Mouse (Mus musculus): ENCODE data around the gene Trim14. TPM values are rescaled to one million over a fixed set of nuclear protein-coding genes. Genes with fewer than 3 reads are reported as not detected.

The Trim14 gene
- total and polyA plus RNA-seq, 2 experiments from 2014 or later: 0.73 to 1.4 TPM

DNA sequence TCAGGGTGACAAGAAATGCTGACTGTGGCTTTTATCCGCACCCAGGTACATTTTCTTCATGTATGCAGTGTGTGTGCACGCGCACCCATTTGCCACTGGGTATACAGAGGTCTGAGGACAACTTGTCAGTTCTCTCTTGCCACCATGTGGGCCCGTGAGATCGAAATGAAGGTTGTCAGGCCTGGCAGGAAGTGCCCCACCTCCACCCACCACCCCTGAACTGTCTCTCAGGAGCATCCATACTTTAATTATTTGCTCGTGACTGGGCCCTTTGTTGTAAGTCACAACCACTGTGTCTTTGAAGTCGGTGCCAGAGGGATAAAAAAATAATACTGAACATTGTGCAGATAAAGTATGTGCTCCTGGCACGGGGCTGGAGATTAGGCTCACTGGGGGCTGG lies 14.5 kb upstream of the Trim14 start:
- no peak for TF ChIP-seq CTCF (IDR thresholded peaks at IDR 0.05; ENCODE audit: low read depth)
- Histone ChIP-seq H3K9ac (no peak overlapping the region), H3K36me3 (ENCODE audit: insufficient read depth) (peaks cover 20% of the 10 kb centered on the region; the same call in 1 of the 2 replicates), H3K9me3 (ENCODE audit: low read length) (no peaks in the 10 kb centered on the region), H3K4me1 (ENCODE audit: insufficient read depth) (no peaks in the 10 kb centered on the region), H3K4me3 (ENCODE audit: low read depth, low read length) (no peak overlapping the region), H3K27me3 (ENCODE audit: insufficient read depth, low read length) (no peaks in the 10 kb centered on the region), H3K4me2 (ENCODE audit: low read depth) (no peak overlapping the region), H3K27ac (ENCODE audit: low read depth, low read length) (no peak overlapping the region)
- DNase-seq (no peak), ATAC-seq (no peak)
- 47% methylated on average over 8 of the region's 8 CpGs for WGBS

- Histone ChIP-seq H3K4me1 (ENCODE audit: insufficient read depth) (no peaks in the 10 kb centered on the region), H3K27ac (ENCODE audit: low read depth, low read length) (no peak overlapping the region), H3K4me3 (ENCODE audit: low read depth, low read length) (no peak overlapping the region), H3K36me3 (ENCODE audit: insufficient read depth) (peaks cover 20% of the 10 kb centered on the region; the same call in 1 of the 2 replicates), H3K9me3 (ENCODE audit: low read length) (no peaks in the 10 kb centered on the region), H3K9ac (no peak overlapping the region), H3K4me2 (ENCODE audit: low read depth) (no peak overlapping the region), H3K27me3 (ENCODE audit: insufficient read depth, low read length) (no peaks in the 10 kb centered on the region)
- TF ChIP-seq CTCF (IDR thresholded peaks at IDR 0.05; ENCODE audit: low read depth): no peak
- 72% methylated on average over 10 of the region's 10 CpGs for WGBS
- DNase-seq (no peak), ATAC-seq (no peak)
Observed at GRCm38 (mm10) chr4:46549979-46550378, 14.0 kb upstream of the Trim14 start.

DNA sequence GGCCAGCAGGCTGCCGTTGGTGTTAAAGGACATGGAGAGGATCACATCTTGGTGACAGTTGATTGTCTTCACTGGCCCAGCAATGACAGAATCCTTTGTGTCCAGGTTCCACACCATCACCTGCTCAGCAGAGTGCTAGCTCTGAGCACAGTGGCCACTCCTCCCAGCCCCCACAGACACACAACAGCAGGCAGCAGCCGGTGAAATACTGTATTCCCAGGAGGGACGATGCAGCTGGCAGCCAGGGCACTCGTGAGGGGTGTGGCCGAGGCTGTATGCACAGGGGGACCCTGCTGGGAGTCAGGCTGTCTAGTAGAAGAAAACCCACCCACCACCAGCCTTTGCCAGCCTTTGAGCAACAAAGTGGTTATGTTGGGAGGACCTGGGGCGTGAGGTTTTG lies 10.8 kb upstream of the Trim14 start:
- H3K27me3 ChIP-seq (ENCODE audit: insufficient read depth, low read length): no peaks in the 10 kb centered on the region
- H3K4me1 ChIP-seq (ENCODE audit: insufficient read depth): no peaks in the 10 kb centered on the region
- H3K9me3 ChIP-seq (ENCODE audit: low read length): no peaks in the 10 kb centered on the region
- H3K4me3 ChIP-seq (ENCODE audit: low read depth, low read length): no peak overlapping the region
- no peak overlapping the region for H3K4me2 ChIP-seq (ENCODE audit: low read depth)
- DNase-seq: no peak
- WGBS: 37% methylated on average over 6 of the region's 6 CpGs
- H3K9ac ChIP-seq: no peak overlapping the region
- no peak overlapping the region for H3K27ac ChIP-seq (ENCODE audit: low read depth, low read length)
- no peak for ATAC-seq
- TF ChIP-seq CTCF (IDR thresholded peaks at IDR 0.05; ENCODE audit: low read depth): no peak
- H3K36me3 ChIP-seq (ENCODE audit: insufficient read depth): peaks cover 32% of the 10 kb centered on the region; the same call in 1 of the 2 replicates

DNA sequence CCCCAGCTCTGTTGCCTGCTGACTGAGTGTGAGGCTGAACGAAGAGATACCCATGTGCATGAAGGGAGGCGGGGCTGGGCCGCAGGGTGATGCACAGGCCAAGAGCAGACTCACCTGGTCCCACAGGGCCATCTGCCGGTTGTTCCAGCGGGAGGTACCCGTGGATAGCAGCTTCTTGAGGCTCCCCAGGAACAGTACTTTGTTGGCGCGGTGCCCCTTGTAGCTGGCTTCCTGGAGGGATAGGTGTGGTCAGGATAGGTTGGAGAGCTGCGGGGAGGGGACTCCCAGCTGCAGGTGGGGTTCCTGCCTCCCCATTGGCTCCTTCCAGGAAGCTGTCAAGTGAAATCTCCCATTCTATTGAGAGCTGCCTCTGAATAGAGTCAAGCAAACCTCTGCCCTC lies 9.6 kb upstream of the Trim14 start:
- H3K4me3 ChIP-seq (ENCODE audit: low read depth, low read length): no peak overlapping the region
- no peak for TF ChIP-seq CTCF (IDR thresholded peaks at IDR 0.05; ENCODE audit: low read depth)
- peaks cover 28% of the 10 kb centered on the region; the same call in 1 of the 2 replicates for H3K36me3 ChIP-seq (ENCODE audit: insufficient read depth)
- no peak for DNase-seq
- no peak for ATAC-seq
- no peaks in the 10 kb centered on the region for H3K9me3 ChIP-seq (ENCODE audit: low read length)
- no peak overlapping the region for H3K4me2 ChIP-seq (ENCODE audit: low read depth)
- WGBS: 17% methylated on average over 9 of the region's 9 CpGs
- H3K9ac ChIP-seq: no peak overlapping the region
- no peak overlapping the region for H3K27ac ChIP-seq (ENCODE audit: low read depth, low read length)
- no peaks in the 10 kb centered on the region for H3K27me3 ChIP-seq (ENCODE audit: insufficient read depth, low read length)
- H3K4me1 ChIP-seq (ENCODE audit: insufficient read depth): no peaks in the 10 kb centered on the region

GRCm38 (mm10) chr4:46544313-46544712 lies 8.4 kb upstream of the Trim14 start:
- Histone ChIP-seq H3K4me3 (ENCODE audit: low read depth, low read length) (no peak overlapping the region), H3K4me1 (ENCODE audit: insufficient read depth) (no peaks in the 10 kb centered on the region), H3K27me3 (ENCODE audit: insufficient read depth, low read length) (no peaks in the 10 kb centered on the region), H3K27ac (ENCODE audit: low read depth, low read length) (no peak overlapping the region), H3K4me2 (ENCODE audit: low read depth) (no peak overlapping the region), H3K9ac (no peak overlapping the region), H3K36me3 (ENCODE audit: insufficient read depth) (peaks cover 28% of the 10 kb centered on the region; the same call in 1 of the 2 replicates), H3K9me3 (ENCODE audit: low read length) (no peaks in the 10 kb centered on the region)
- peak; percentile 49 for TF ChIP-seq CTCF (IDR thresholded peaks at IDR 0.05; ENCODE audit: low read depth)
- WGBS: 27% methylated on average over 1 of the region's 1 CpGs
- DNase-seq: peak; percentile 21
- no peak for ATAC-seq

DNA sequence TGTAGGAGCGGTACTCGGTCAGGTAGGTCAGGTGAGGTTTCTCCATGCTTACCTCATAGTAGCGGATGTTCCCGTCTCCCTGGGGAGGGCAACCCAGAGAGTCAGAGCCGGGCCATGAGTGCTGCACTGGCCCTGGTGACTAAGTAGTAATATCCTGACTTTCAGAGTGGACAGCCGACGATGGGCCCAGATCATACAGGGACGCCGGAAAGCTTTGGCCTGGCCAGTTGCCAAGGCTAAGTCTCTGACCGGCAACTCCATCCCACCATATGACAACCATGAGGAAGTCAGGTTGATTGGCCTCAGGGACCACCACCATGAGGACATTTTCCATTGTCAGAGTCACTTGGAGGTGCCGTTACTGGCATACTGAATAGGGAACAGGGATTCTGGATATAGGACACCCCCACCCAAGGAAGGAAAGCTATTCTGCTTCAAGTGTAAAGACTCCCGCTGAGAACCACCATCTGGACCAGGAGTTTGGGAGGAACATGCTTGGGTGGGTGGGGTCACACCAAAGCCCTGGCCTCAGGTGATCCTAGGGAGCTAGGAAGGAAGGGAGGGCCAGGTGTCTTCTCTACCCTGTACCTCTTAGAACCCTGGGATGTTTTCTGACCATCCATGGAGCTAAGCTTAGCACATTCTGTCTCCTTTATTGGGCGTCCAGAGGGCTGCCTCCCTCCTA lies 7.6 kb upstream of the Trim14 start:
- Histone ChIP-seq H3K36me3 (ENCODE audit: insufficient read depth) (peaks cover 26% of the 10 kb centered on the region), H3K4me2 (ENCODE audit: low read depth) (no peak overlapping the region), H3K9ac (no peak overlapping the region), H3K4me1 (ENCODE audit: insufficient read depth) (no peaks in the 10 kb centered on the region), H3K9me3 (ENCODE audit: low read length) (no peaks in the 10 kb centered on the region), H3K4me3 (ENCODE audit: low read depth, low read length) (no peak overlapping the region), H3K27ac (ENCODE audit: low read depth, low read length) (no peak overlapping the region), H3K27me3 (ENCODE audit: insufficient read depth, low read length) (no peaks in the 10 kb centered on the region)
- DNase-seq: no peak
- no peak for ATAC-seq
- 90% methylated on average over 13 of the region's 13 CpGs for WGBS
- no peak for TF ChIP-seq CTCF (IDR thresholded peaks at IDR 0.05; ENCODE audit: low read depth)

- no peaks in the 10 kb centered on the region for H3K4me1 ChIP-seq (ENCODE audit: insufficient read depth)
- WGBS: 53% methylated on average over 9 of the region's 9 CpGs
- DNase-seq: no peak
- no peak for ATAC-seq
- TF ChIP-seq CTCF (IDR thresholded peaks at IDR 0.05; ENCODE audit: low read depth): no peak
- H3K9ac ChIP-seq: no peak overlapping the region
- H3K4me2 ChIP-seq (ENCODE audit: low read depth): no peak overlapping the region
- no peak overlapping the region for H3K27ac ChIP-seq (ENCODE audit: low read depth, low read length)
- H3K27me3 ChIP-seq (ENCODE audit: insufficient read depth, low read length): 0 out of 2 replicates have a peak, but pooled peaks cover under 1% of the 10 kb centered on the region
- peaks cover 15% of the 10 kb centered on the region for H3K36me3 ChIP-seq (ENCODE audit: insufficient read depth)
- no peak overlapping the region for H3K4me3 ChIP-seq (ENCODE audit: low read depth, low read length)
- H3K9me3 ChIP-seq (ENCODE audit: low read length): no peaks in the 10 kb centered on the region
Observed at GRCm38 (mm10) chr4:46541707-46542106, 5.8 kb upstream of the Trim14 start.
